Mouse (Mus musculus): ENCODE results near the gene Zfp277.

DNA sequence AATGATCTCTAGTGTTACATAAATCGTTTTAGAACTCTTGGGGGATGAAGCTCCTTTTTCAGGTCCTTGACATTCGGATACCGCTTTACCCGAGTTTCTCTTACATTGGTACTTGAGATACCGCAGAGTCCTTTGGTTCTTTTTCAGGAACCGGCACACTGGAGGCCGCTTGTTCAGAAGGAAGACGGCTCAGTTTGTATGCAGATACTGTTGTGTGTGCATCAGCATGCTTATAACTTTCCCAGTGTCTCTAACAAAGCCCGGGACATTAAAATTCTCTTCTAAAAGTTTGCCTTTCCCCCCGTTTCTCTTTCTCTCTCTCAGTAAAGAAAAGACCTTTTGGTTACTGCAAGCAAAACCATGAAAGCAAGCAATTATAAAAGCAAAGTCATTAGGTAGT is 45.9 kb downstream of the Zfp277 start:
- TF ChIP-seq CTCF (IDR thresholded peaks at IDR 0.05; ENCODE audit: extremely low read depth, insufficient read length, insufficient replicate concordance, low read depth, low read length) = no peak
- no peak for TF ChIP-seq POLR2A (IDR thresholded peaks at IDR 0.05; ENCODE audit: low read depth, low read length)

Measured in small intestine, adult 2 months (tissue).